Mouse (Mus musculus) forebrain, postnatal 0 days (tissue): Measurements from ENCODE around the gene Mvd. TPM values are rescaled to one million over a fixed set of nuclear protein-coding genes. Genes with fewer than 3 reads are reported as not detected.

Experiments
- ATAC-seq: fragments of 200-750 bp; cut with Nextera tagmentation; 2 replicates; pipeline ENCODE4 v1.8.0; 2017; ENCODE audit warnings: mild to moderate bottlenecking, moderate library complexity
- DNase-seq: peaks from one replicate; pipeline ENCODE4 v3.0.0-alpha.2; 2015
- H3K27ac ChIP-seq: fragments of 300-500 bp; sonication (generic); 2 replicates; pipeline ENCODE4 v1.5.1; 2014; ENCODE audit warnings: low read depth, mild to moderate bottlenecking, antibody characterized with exemption, low read length, moderate library complexity, mixed read lengths
- H3K27me3 ChIP-seq: fragments of 300-500 bp; sonication (generic); 2 replicates; pipeline ENCODE4 v1.6.1; 2014; ENCODE audit warnings: mild to moderate bottlenecking, low read length, mixed read lengths; ENCODE audit not compliant: insufficient read depth
- H3K36me3 ChIP-seq: fragments of 300-500 bp; sonication (generic); 2 replicates; pipeline ENCODE4 v1.6.1; 2014; ENCODE audit warnings: mild to moderate bottlenecking, moderate library complexity; ENCODE audit not compliant: insufficient read depth
- H3K4me1 ChIP-seq: fragments of 300-500 bp; sonication (generic); 2 replicates; pipeline ENCODE4 v1.6.1; 2014; ENCODE audit warnings: antibody characterized with exemption; ENCODE audit not compliant: insufficient read depth
- H3K4me2 ChIP-seq: fragments of 300-500 bp; sonication (generic); 2 replicates; pipeline ENCODE4 v1.6.1; 2014; ENCODE audit warnings: low read depth, mild to moderate bottlenecking, moderate library complexity
- H3K4me3 ChIP-seq: fragments of 300-500 bp; sonication (generic); 2 replicates; pipeline ENCODE4 v1.5.1; 2014; ENCODE audit warnings: low read depth, low read length, mixed read lengths
- H3K9ac ChIP-seq: fragments of 300-500 bp; sonication (generic); 2 replicates; pipeline ENCODE4 v1.6.1; 2014; ENCODE audit warnings: mild to moderate bottlenecking
- H3K9me3 ChIP-seq: fragments of 300-500 bp; sonication (generic); 2 replicates; pipeline ENCODE4 v1.6.1; 2016; ENCODE audit warnings: low read length
- CTCF ChIP-seq: sonication (generic); IDR thresholded peaks from 2 replicates; pipeline ENCODE4 v1.5.1; 2016; ENCODE audit warnings: antibody characterized with exemption, control low read depth, low read depth
- WGBS: fragments of 180-500 bp; shearing (Covaris S2); extraction: QIAGEN DNeasy Blood & Tissue Kit; methylation state at CpG from one replicate; pipeline ENCODE4 v1.1.7; 2014; 5-methylcytosine and 5-hydroxymethylcytosine counted together
- polyA plus RNA-seq: library from polyadenylated mRNA; unstranded; fragments of >200 nt; fragmentation: Nextera tagmentation; extraction: Ambion mirVana; gene quantifications from 2 replicates; pipeline ENCODE4 v1.2.1, GENCODE M21; 2015
- total RNA-seq: library from RNA; depleted of rRNA; stranded (reverse); fragments of >200 nt; gene quantifications from 2 replicates; pipeline ENCODE4 v1.2.3, GENCODE M21; 2014; rRNA removed

Mvd gene
- total RNA-seq = 53.4 and 84.0 TPM in 2 replicates
- 66.7 and 73.9 TPM in 2 replicates for polyA plus RNA-seq

DNA sequence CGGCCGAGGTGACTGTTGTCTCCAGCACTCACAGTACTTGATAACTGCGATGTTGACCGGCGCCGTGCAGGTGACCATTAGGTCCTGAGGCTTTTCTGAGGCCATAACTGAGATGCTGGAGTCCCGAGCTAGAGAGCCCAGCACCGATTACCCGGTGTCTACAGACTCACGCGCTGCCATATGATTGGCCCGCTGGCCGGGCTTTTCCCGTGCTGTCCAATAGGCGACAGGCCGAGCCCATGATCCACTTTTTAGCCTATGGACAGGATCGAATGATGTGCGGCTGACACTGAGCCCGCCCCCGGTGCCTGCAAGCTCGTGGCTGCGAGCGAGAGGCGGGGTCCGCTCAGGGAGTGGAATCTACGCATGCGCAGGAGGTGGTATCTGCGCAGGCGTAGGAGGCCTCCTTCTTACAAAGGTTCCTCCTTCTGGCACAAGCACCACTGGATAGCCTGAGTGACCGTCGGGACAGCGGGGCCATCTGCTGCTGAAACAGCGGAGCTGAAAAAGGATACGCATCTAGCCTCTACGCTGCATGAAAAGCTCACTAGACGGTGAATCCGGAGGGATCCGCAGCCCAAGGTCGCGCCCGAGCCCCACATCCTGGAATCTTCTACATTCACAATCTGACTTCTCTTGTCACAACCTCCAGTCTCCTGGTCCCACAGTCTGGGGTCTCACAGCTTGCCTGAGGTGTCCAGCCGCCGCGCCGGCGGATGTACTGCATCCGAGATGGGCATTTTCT is at the start of gene Mvd:
Mvd (minus strand) TSS at position 161 of the 745 bp plus-strand sequence.
- Histone ChIP-seq H3K4me3 (peak within 1 kb of the TSS; percentile 84), H3K4me1 (peaks cover 12% of the 10 kb centered on the region), H3K9me3 (no peaks in the 10 kb centered on the region), H3K27me3 (no peaks in the 10 kb centered on the region), H3K36me3 (peaks cover 8% of the 10 kb centered on the region), H3K4me2 (peak within 1 kb of the TSS; percentile 89), H3K9ac (peak within 1 kb of the TSS; percentile 84), H3K27ac (peak within 1 kb of the TSS; percentile 96)
- peak; percentile 40; the same call in 1 of the 2 replicates for TF ChIP-seq CTCF
- WGBS = under 1% methylated on average over 47 of the region's 47 CpGs
- DNase-seq (peak; percentile 100), ATAC-seq (peak; percentile 99)

DNA sequence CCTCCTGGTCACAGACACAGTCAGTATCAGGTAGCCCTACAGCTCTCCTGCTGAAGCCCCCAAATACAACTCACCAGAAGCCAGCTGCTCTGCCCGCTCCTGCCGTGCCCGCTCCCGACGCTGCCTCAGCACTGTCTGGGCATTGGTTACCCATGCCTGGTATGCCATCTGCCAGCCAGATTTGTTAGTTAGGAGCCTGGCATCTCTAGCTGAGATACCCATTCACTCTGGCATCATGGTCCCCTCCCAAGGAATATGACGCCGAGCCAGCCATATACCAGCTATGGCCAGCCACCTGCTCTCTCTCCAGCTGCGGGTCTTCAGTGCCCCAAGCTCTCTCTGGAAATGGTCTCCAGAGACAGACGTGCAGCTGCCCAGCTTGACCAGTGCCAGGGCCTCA is 45.2 kb upstream of the Mvd start:
- Histone ChIP-seq H3K27me3 (no peaks in the 10 kb centered on the region), H3K4me3 (no peak overlapping the region), H3K9ac (no peak overlapping the region), H3K27ac (no peak overlapping the region), H3K36me3 (peaks cover 13% of the 10 kb centered on the region), H3K4me1 (no peaks in the 10 kb centered on the region), H3K9me3 (no peaks in the 10 kb centered on the region), H3K4me2 (no peak overlapping the region)
- DNase-seq (peak; percentile 52), ATAC-seq (peak; percentile 66)
- 62% methylated on average over 9 of the region's 9 CpGs for WGBS
- TF ChIP-seq CTCF = no peak

- H3K4me1 ChIP-seq = no peaks in the 10 kb centered on the region
- no peak overlapping the region for H3K27ac ChIP-seq
- no peak overlapping the region for H3K4me2 ChIP-seq
- DNase-seq (no peak), ATAC-seq (no peak)
- no peak for TF ChIP-seq CTCF
- H3K27me3 ChIP-seq = no peaks in the 10 kb centered on the region
- peaks cover 43% of the 10 kb centered on the region for H3K36me3 ChIP-seq
- no peak overlapping the region for H3K4me3 ChIP-seq
- no peak overlapping the region for H3K9ac ChIP-seq
- no peaks in the 10 kb centered on the region for H3K9me3 ChIP-seq
- 92% methylated on average over 12 of the region's 12 CpGs for WGBS
Measured at GRCm38 (mm10) chr8:122484831-122485230, 41.6 kb upstream of the Mvd start.

- no peak overlapping the region for H3K9ac ChIP-seq
- peak; percentile 22; the same call in 1 of the 2 replicates for TF ChIP-seq CTCF
- H3K27ac ChIP-seq = no peak overlapping the region
- ATAC-seq (no peak), DNase-seq (no peak)
- H3K4me1 ChIP-seq = no peaks in the 10 kb centered on the region
- H3K9me3 ChIP-seq = no peaks in the 10 kb centered on the region
- 96% methylated on average over 7 of the region's 7 CpGs for WGBS
- H3K36me3 ChIP-seq = peaks cover 52% of the 10 kb centered on the region
- no peaks in the 10 kb centered on the region for H3K27me3 ChIP-seq
- H3K4me3 ChIP-seq = no peak overlapping the region
- H3K4me2 ChIP-seq = no peak overlapping the region
Measured at GRCm38 (mm10) chr8:122483877-122484276, 40.7 kb upstream of the Mvd start.

DNA sequence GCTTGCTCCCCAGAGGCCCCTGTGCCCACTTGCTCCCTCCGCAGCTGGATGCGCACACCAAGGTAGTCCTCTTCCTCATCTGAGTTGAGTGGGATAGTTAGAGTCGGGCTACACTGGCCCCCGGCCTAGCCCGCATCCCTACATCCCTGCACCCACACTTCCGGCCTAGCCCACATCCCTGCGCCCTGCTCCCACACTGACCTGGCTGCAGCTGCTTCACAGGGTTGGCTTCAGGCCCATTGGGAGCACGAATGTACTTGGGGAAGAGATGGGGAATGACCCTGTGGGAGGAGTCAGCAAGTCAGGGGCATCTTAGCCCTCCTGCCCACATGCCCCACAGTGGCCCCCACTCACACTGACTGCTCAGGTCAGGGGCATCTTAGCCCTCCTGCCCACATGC is 39.2 kb upstream of the Mvd start:
- Histone ChIP-seq H3K4me3 (no peak overlapping the region), H3K4me2 (no peak overlapping the region), H3K4me1 (no peaks in the 10 kb centered on the region), H3K27me3 (no peaks in the 10 kb centered on the region), H3K36me3 (peaks cover 62% of the 10 kb centered on the region), H3K9me3 (no peaks in the 10 kb centered on the region), H3K27ac (no peak overlapping the region), H3K9ac (no peak overlapping the region)
- no peak for TF ChIP-seq CTCF
- WGBS = 96% methylated on average over 8 of the region's 8 CpGs
- DNase-seq = no peak
- no peak for ATAC-seq

GRCm38 (mm10) chr8:122475580-122476320 is 32.5 kb upstream of the Mvd start, which contains the start of the genes Rnf166 and Ctu2:
TSS of gene Rnf166 (minus strand) at chr8:122476064.
TSS of gene Ctu2 (plus strand) at chr8:122476143.
- TF ChIP-seq CTCF = no peak
- Histone ChIP-seq H3K9me3 (no peaks in the 10 kb centered on the region), H3K27ac (peak within 1 kb of the TSS; percentile 72), H3K9ac (peak within 1 kb of the TSS; percentile 91), H3K27me3 (no peaks in the 10 kb centered on the region), H3K36me3 (peaks cover 45% of the 10 kb centered on the region), H3K4me1 (peaks cover 16% of the 10 kb centered on the region; the same call in 1 of the 2 replicates), H3K4me2 (peak within 1 kb of the TSS; percentile 89), H3K4me3 (peak within 1 kb of the TSS; percentile 93)
- ATAC-seq = peak; percentile 97
- peak; percentile 96 for DNase-seq
- WGBS = 3% methylated on average over 92 of the region's 103 CpGs
